Mouse (Mus musculus) spleen, postnatal 4 days (tissue): ENCODE measurements around the gene Olfr1513.
"Not testable (repeated sequence)": the region's sequence is repeated elsewhere in the genome, so short reads cannot be mapped to it uniquely, and the experiment has no call there.

Experiments used
- DNase-seq, 2 experiments: peaks; one replicate each; pipeline ENCODE4 v3.0.0; 2022; ENCODE audit warnings: low spot score in 2 of 2

The Olfr1513 gene

GRCm38 (mm10) chr14:52356308-52356707 is at the start of gene Olfr1513:
TSS of gene Olfr1513 (minus strand) at chr14:52356408.
- DNase-seq: no peak

GRCm38 (mm10) chr14:52397279-52397678 is 41.1 kb upstream of the Olfr1513 start, which contains the start of gene Olfr1511:
TSS of gene Olfr1511 (minus strand) at chr14:52397379.
- DNase-seq: no peak

GRCm38 (mm10) chr14:52390084-52390848 is 34.1 kb upstream of the Olfr1513 start:
- DNase-seq: not testable (repeated sequence)

- no peak for DNase-seq
Measured at GRCm38 (mm10) chr14:52379068-52379467, 22.9 kb upstream of the Olfr1513 start, which contains the start of gene Olfr1512. TSS of gene Olfr1512 (minus strand) at chr14:52379168.

GRCm38 (mm10) chr14:52368741-52369140 is 12.5 kb upstream of the Olfr1513 start:
- DNase-seq: no peak

- DNase-seq: peak in 1 of 2 experiments; percentile 51
Measured at GRCm38 (mm10) chr14:52339512-52339852, 16.7 kb downstream of the Olfr1513 start.

- peak; percentile 37 to 66 for DNase-seq
Measured at GRCm38 (mm10) chr14:52338751-52339511, 17.3 kb downstream of the Olfr1513 start.

GRCm38 (mm10) chr14:52332171-52332570 is 24.0 kb downstream of the Olfr1513 start:
- DNase-seq: no peak

- DNase-seq: no peak
Measured at GRCm38 (mm10) chr14:52331069-52331750, 25.0 kb downstream of the Olfr1513 start.

- no peak for DNase-seq
Measured at GRCm38 (mm10) chr14:52327910-52328812, 28.0 kb downstream of the Olfr1513 start, which contains the start of gene Sall2. TSS of gene Sall2 (minus strand) at chr14:52328762.

GRCm38 (mm10) chr14:52327375-52327901 is 28.8 kb downstream of the Olfr1513 start:
- DNase-seq: no peak

- DNase-seq: no peak
Measured at GRCm38 (mm10) chr14:52325890-52326289, 30.3 kb downstream of the Olfr1513 start.

- DNase-seq: no peak
Measured at GRCm38 (mm10) chr14:52319361-52319760, 36.8 kb downstream of the Olfr1513 start.

GRCm38 (mm10) chr14:52316441-52317225 is 39.6 kb downstream of the Olfr1513 start:
- no peak for DNase-seq

GRCm38 (mm10) chr14:52315792-52316440 is 40.3 kb downstream of the Olfr1513 start:
- peak; percentile 25 to 70 for DNase-seq

GRCm38 (mm10) chr14:52315283-52315780 is 40.9 kb downstream of the Olfr1513 start:
- no peak for DNase-seq

GRCm38 (mm10) chr14:52314808-52315150 is 41.4 kb downstream of the Olfr1513 start:
- no peak for DNase-seq

GRCm38 (mm10) chr14:52313931-52314807 is 42.0 kb downstream of the Olfr1513 start:
- peak; percentile 17 to 62 for DNase-seq
